Mouse (Mus musculus): Measurements from ENCODE around the gene Camta1.
"Not testable (repeated sequence)": the region's sequence is repeated elsewhere in the genome, so short reads cannot be mapped to it uniquely, and the experiment has no call there.

Camta1 gene

GRCm38 (mm10) chr4:151041506-151041905 is 820.2 kb downstream of the Camta1 start:
- DNase-seq: no peak

- DNase-seq: no peak
These were observed 823.9 kb downstream of the Camta1 start for GRCm38 (mm10) chr4:151037800-151038199.

GRCm38 (mm10) chr4:151036521-151036920 is 825.2 kb downstream of the Camta1 start:
- DNase-seq: no peak

- DNase-seq: peak; percentile 54 to 71
These were observed 834.7 kb downstream of the Camta1 start for GRCm38 (mm10) chr4:151027001-151027400.

- no peak for DNase-seq
These were observed 837.5 kb downstream of the Camta1 start for GRCm38 (mm10) chr4:151024152-151024551.

- DNase-seq: not testable (repeated sequence)
These were observed 844.3 kb downstream of the Camta1 start for GRCm38 (mm10) chr4:151017356-151017755.

GRCm38 (mm10) chr4:151015946-151016345 is 845.7 kb downstream of the Camta1 start:
- no peak for DNase-seq

GRCm38 (mm10) chr4:151010316-151010715 is 851.4 kb downstream of the Camta1 start:
- DNase-seq: no peak

- DNase-seq: peak; percentile 63 to 66
These were observed 854.7 kb downstream of the Camta1 start for GRCm38 (mm10) chr4:151006945-151007344.

GRCm38 (mm10) chr4:151005656-151006318 is 855.9 kb downstream of the Camta1 start:
- no peak for DNase-seq

GRCm38 (mm10) chr4:151001397-151001796 is 860.3 kb downstream of the Camta1 start:
- no peak for DNase-seq

GRCm38 (mm10) chr4:150998626-150999025 is 863.0 kb downstream of the Camta1 start:
- DNase-seq: no peak

- no peak for DNase-seq
These were observed 864.9 kb downstream of the Camta1 start, which contains the start of gene Uts2 for GRCm38 (mm10) chr4:150996797-150997196. TSS of gene Uts2 (plus strand) at chr4:150997097.

GRCm38 (mm10) chr4:150990148-150990547 is 871.5 kb downstream of the Camta1 start:
- DNase-seq: peak in 1 of 2 experiments; percentile 25

- DNase-seq: no peak
These were observed 881.5 kb downstream of the Camta1 start for GRCm38 (mm10) chr4:150980153-150980552.

GRCm38 (mm10) chr4:150979455-150979854 is 882.2 kb downstream of the Camta1 start:
- DNase-seq: no peak

- DNase-seq: no peak
These were observed 883.3 kb downstream of the Camta1 start for GRCm38 (mm10) chr4:150978156-150978910.

- DNase-seq: no peak
These were observed 886.5 kb downstream of the Camta1 start for GRCm38 (mm10) chr4:150975145-150975544.

GRCm38 (mm10) chr4:150973264-150973663 is 888.4 kb downstream of the Camta1 start:
- no peak for DNase-seq

GRCm38 (mm10) chr4:150968956-150969355 is 892.7 kb downstream of the Camta1 start:
- DNase-seq: no peak

GRCm38 (mm10) chr4:150966556-150966955 is 895.1 kb downstream of the Camta1 start:
- peak; percentile 80 to 86 for DNase-seq

- peak in 1 of 2 experiments; percentile 22 for DNase-seq
These were observed 896.1 kb downstream of the Camta1 start for GRCm38 (mm10) chr4:150965555-150965951.

- peak; percentile 93 to 96 for DNase-seq
These were observed 896.8 kb downstream of the Camta1 start for GRCm38 (mm10) chr4:150964635-150965554.
